Mouse (Mus musculus): ENCODE data around the gene Rad9a.
"Not testable (repeated sequence)": the region's sequence is repeated elsewhere in the genome, so short reads cannot be mapped to it uniquely, and the experiment has no call there.

The Rad9a gene

DNA sequence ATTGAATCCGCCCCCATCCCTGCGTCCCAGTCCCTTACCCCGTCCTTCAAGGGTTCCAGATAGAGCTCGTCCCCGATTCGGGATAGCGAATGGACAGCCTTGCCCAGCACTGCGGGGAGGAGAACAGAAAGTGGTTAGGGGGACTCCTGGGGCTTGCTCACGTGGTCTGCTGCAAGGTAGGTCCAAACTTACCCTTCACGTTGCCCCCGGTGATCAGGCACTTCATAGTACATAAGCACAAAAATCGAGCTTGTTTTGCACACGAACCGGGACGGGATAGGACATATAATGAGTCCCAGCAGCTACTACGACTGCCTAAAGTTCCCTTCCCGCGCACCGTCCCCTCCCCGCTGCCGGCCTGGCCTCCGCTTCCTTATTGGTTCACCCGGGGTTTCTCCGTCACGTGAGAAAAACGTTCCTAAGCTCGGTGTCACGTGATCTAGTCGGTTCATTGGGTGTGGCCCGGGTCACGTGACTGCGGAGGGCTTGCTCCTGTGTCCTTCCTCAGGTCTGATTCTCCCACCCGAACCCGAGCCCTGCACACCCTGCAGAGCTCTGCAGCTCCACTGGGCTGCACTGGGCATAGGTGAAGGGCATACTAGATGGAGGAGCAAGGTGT is at the start of gene Rad9a:
TSS of gene Rad9a (minus strand) at position 372 of the 619 bp plus-strand sequence.
- in situ Hi-C loops (cut with MseI, MboI): no loop called here

DNA sequence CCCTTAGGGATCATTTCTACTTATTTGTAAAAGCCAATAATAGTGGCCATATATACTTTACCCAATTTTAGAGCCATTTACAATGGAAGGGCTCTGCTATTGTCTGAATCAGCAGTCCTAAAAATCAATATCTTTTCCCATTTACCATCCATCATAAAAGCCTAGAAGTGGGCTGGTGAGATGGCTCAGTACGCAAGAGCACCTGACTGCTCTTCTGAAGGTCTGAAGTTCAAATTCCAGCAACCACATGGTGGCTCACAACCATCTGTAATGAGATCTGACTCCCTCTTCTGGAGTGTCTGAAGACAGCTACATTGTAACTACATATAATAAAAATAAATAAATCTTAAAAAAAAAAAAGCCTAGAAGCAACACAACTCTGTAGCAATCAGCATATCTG is 47.2 kb upstream of the Rad9a start:
- in situ Hi-C loops (cut with MseI, MboI): not testable (repeated sequence)

- in situ Hi-C loops (cut with MseI, MboI): no loop called here
Observed at GRCm38 (mm10) chr19:4247010-4247409, 45.5 kb upstream of the Rad9a start.

GRCm38 (mm10) chr19:4244775-4245174 is 43.3 kb upstream of the Rad9a start:
- in situ Hi-C loops (cut with MseI, MboI): loop anchor here in 1 of 2 experiments (5.0 kb wide), 1 partner anchor 37 kb away; no protein-coding TSS in a partner anchor

GRCm38 (mm10) chr19:4242416-4242815 is 41.0 kb upstream of the Rad9a start:
- in situ Hi-C loops (cut with MseI, MboI): loop anchor here in 1 of 2 experiments (5.0 kb wide), 1 partner anchor 35 kb away; no protein-coding TSS in a partner anchor

DNA sequence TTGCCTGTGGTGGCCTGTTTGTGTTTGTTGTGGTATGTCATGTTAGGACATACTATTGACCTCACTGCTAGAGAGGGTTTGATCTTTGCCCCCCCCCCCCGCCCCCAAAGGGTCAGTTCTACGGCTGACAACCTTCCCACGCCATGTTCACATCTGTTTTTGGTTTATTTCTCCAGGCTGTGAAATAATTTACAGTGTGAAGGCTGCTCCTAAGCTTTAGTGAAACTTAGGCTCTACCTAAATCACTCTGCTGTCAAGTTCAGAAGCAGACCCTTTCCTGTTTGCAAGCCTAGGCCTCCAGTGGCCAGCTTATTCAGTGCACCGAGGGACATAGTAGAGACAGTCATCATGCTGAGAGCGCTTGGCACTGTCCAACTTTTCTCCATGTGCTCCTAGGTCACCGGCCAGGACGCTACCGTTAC is 38.8 kb upstream of the Rad9a start:
- in situ Hi-C loops (cut with MseI, MboI): loop anchor here in 1 of 2 experiments (5.0 kb wide), 1 partner anchor 33 kb away; no protein-coding TSS in a partner anchor

GRCm38 (mm10) chr19:4234548-4234947 is 33.1 kb upstream of the Rad9a start:
- in situ Hi-C loops (cut with MseI, MboI): no loop called here

DNA sequence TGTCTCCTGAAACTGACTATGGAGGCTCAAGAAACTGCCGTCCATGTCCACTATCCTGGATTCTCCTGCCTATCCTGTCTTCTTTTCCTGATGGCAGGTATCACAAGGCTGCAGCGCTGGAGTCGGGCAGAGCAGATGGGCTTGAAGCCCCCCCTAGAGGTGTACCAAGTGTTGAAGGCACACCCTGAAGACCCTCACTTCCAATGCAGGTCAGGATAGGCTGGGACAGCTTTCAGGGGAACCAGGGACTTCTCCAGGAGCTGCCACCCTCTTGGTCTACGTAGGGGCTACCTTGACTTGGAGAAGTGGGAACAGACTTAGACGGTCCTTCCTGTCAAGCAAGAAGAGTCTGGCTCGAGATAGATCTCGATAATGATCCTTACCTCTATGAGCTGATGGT is 31.2 kb upstream of the Rad9a start:
- in situ Hi-C loops (cut with MseI, MboI): no loop called here

DNA sequence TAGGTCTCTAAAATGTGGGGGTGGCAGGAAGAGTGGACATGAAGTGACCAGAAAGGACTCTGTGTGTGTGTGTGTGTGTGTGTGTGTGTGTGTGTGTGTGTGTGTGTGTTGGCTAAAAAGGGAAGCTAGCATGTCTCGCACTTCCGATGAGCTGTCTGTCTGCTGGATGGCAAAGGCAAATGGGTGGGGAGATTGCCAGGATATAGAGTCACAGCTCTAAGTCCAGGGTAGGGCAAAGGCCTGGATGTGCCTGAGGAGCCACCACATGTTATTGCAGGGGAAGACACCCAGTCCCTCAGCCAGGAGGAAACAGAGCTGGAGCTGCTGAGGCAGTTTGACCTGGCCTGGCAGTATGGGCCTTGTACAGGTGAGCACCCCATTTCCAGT is 30.7 kb upstream of the Rad9a start:
- in situ Hi-C loops (cut with MseI, MboI): no loop called here

- in situ Hi-C loops (cut with MseI, MboI): no loop called here
Observed at GRCm38 (mm10) chr19:4231253-4232185, 30.1 kb upstream of the Rad9a start, which contains the start of gene Pold4. Gene Pold4, plus strand, starts transcription at chr19:4231899.

DNA sequence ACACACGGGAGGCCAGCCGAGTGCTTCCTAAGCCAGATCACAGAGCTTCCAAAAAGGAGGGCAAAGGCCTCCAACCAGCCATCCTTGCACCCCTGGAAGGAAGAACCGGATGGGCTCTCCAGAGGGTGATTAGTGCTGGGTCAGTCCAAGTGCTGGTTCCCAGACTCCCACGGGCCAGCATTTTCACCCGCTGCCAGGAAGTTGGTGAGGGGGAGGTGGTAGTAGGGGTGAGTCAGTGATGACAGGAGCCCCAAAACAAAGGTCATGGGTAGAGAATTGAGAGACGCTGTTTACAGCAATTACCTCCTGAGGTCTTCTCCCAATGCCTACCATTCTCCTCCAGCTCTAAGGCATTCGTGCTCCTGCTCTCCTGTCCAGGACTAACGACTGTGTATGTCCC is 29.0 kb upstream of the Rad9a start:
- in situ Hi-C loops (cut with MseI, MboI): no loop called here

DNA sequence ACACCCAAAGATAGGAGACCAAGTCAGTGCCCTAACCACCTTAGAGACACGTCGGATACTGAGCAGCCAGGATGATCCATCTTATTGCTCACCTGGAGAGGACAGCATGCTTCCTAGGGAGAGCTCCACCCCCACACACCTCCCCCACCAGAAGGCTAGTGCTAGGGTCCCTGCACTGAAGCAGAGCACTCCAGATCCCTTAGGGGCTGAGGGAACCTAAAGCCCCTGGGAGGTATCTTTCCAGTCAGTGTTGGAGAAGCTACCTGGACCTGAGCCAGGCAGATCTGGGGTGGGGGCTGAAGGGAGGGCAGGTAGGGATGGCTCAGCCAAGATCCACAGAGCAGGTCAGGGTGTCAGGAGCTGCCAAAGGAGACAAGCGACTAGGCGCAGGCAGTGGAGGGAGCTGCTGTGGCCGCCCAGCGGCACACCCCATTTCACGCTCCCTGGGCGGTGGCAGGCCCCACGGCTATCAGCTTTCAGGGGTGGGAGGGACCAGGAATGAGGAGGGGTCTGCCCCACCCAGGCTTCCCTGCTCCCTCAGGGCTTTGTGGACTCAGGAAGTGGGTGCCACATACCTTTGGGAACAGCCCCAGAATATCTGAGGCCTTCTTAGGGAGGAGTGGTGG is 28.1 kb upstream of the Rad9a start:
- in situ Hi-C loops (cut with MseI, MboI): no loop called here

DNA sequence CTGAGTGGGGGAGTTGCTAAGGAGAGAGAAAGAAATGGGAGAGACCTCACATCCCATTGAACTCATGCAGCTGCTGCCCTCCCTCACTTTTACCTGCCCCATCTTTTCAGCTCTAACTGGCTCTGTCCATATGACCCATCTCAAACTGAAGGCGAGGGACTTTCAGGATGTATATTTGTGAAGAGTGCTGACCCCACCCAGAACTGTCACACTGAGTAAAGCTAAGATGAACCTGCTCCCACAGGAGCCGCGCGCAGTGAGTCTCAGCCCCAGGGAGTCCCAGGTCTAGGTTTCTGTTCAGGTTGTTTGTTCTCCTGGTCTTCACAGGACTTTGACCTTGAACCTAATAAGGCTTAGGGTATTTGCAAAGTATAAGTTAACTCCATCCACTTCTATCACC is 27.4 kb upstream of the Rad9a start:
- in situ Hi-C loops (cut with MseI, MboI): no loop called here

- in situ Hi-C loops (cut with MseI, MboI): no loop called here
Observed at GRCm38 (mm10) chr19:4227894-4228678, 26.6 kb upstream of the Rad9a start.

- in situ Hi-C loops (cut with MseI, MboI): no loop called here
Observed at GRCm38 (mm10) chr19:4227446-4227845, 26.0 kb upstream of the Rad9a start.

GRCm38 (mm10) chr19:4226779-4227178 is 25.3 kb upstream of the Rad9a start:
- in situ Hi-C loops (cut with MseI, MboI): no loop called here

DNA sequence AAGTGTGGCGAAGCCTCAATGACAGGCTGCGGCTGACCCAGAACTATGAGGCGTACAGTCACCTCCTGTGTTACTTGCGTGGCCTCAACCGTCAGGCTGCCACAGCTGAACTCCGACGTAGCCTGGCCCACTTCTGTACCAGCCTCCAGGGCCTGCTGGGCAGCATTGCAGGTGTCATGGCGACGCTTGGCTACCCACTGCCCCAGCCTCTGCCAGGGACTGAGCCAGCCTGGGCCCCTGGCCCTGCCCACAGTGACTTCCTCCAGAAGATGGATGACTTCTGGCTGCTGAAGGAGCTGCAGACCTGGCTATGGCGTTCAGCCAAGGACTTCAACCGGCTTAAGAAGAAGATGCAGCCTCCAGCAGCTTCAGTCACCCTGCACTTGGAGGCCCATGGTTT is 20.7 kb upstream of the Rad9a start:
- in situ Hi-C loops (cut with MseI, MboI): no loop called here

- in situ Hi-C loops (cut with MseI, MboI): no loop called here
Observed at GRCm38 (mm10) chr19:4220957-4221743, 19.7 kb upstream of the Rad9a start.

GRCm38 (mm10) chr19:4220416-4220815 is 19.0 kb upstream of the Rad9a start:
- in situ Hi-C loops (cut with MseI, MboI): no loop called here

GRCm38 (mm10) chr19:4219943-4220342 is 18.5 kb upstream of the Rad9a start:
- in situ Hi-C loops (cut with MseI, MboI): no loop called here

DNA sequence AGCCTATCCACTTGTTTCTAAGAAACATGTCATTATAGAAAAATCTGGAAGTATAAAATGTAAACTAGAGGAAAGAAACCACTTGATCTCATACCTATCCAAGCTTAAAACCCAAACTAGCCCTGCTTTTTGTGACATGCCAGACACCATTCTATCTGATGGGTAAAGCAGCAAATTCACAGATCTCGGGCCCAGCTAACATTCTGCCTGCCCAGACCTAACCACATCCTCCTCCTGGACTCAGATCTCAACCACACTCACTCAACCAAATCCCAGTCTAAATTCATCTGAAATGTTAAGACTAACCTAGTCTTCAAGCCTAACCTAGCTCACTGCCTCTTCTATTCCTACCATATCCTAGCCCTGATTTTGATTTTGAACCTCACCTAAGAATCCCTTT is 17.3 kb upstream of the Rad9a start:
- in situ Hi-C loops (cut with MseI, MboI): no loop called here
